Mouse (Mus musculus): ENCODE results near the gene Rnf216. TPM values are rescaled to one million over a fixed set of nuclear protein-coding genes. Genes with fewer than 3 reads are reported as not detected.
A peak's percentile ranks its signal among the peaks of the same experiment; 100 is the strongest.

The Rnf216 gene
- polyA plus RNA-seq, 1 experiment, result 17.6 TPM

GRCm38 (mm10) chr5:142960775-142961271, 152.0 kb downstream of the Rnf216 start:
- peaks cover 21% of the 10 kb centered on the region; the same call in 1 of the 2 replicates for H3K27me3 ChIP-seq (ENCODE audit: control insufficient read depth, insufficient read depth, low read length)

GRCm38 (mm10) chr5:142959576-142960556, 152.9 kb downstream of the Rnf216 start, which contains the start of gene Fscn1:
Gene Fscn1, plus strand, starts transcription at chr5:142960343.
- Histone ChIP-seq H3K4me3 (ENCODE audit: control insufficient read depth, insufficient read depth, low read length) (peak within 1 kb of the TSS; percentile 47), H3K27me3 (ENCODE audit: control insufficient read depth, insufficient read depth, low read length) (peaks cover 21% of the 10 kb centered on the region; the same call in 1 of the 2 replicates), H3K36me3 (ENCODE audit: control insufficient read depth, insufficient read depth, low read length) (no peaks in the 10 kb centered on the region), H3K4me1 (replicated peaks; ENCODE audit: control insufficient read depth, insufficient read depth, low read length) (peaks cover 8% of the 10 kb centered on the region), H3K27ac (ENCODE audit: control insufficient read depth, insufficient read depth, low read length) (no peak within 1 kb of the TSS)
- no peak for TF ChIP-seq POLR2A (IDR thresholded peaks at IDR 0.05; ENCODE audit: control insufficient read depth, extremely low read depth, insufficient read depth, low read length, poor library complexity)
- no peak for TF ChIP-seq CTCF (IDR thresholded peaks at IDR 0.05; ENCODE audit: borderline replicate concordance, control insufficient read depth, extremely low read depth, insufficient read depth, low read length, poor library complexity)
- WGBS, result 17% methylated on average over 44 of the region's 44 CpGs
- DNase-seq, result peak; percentile 76

More at GRCm38 (mm10) chr5:142960775-142961271, 152.0 kb downstream of the Rnf216 start:
- no peak for DNase-seq
- WGBS, result 2% methylated on average over 59 of the region's 59 CpGs
- Histone ChIP-seq H3K4me1 (replicated peaks; ENCODE audit: control insufficient read depth, insufficient read depth, low read length) (peaks cover 8% of the 10 kb centered on the region), H3K4me3 (ENCODE audit: control insufficient read depth, insufficient read depth, low read length) (peak overlapping the region; percentile 47), H3K36me3 (ENCODE audit: control insufficient read depth, insufficient read depth, low read length) (no peaks in the 10 kb centered on the region), H3K27ac (ENCODE audit: control insufficient read depth, insufficient read depth, low read length) (no peak overlapping the region)
- TF ChIP-seq POLR2A (IDR thresholded peaks at IDR 0.05; ENCODE audit: control insufficient read depth, extremely low read depth, insufficient read depth, low read length, poor library complexity), result no peak
- TF ChIP-seq CTCF (IDR thresholded peaks at IDR 0.05; ENCODE audit: borderline replicate concordance, control insufficient read depth, extremely low read depth, insufficient read depth, low read length, poor library complexity), result no peak

DNA sequence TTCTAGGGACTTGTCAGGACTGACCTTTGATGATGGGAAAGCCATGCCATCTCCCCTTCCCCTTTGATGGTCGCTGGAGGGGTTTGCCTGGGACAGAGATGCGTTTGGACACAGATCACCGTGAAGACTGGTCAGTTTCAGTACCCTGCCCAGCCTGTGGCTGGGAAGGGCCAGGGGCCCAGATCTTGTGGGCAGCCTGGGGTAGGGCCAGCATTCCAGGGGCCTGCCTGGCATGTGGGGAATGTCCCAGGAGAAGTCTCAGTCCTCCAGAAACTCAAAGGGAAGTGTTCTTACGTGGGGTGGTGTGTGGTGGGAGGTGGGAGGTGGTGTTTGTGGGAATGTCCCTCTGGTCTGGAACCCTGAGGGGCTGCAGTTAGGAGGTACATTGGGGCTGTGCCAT, 153.6 kb downstream of the Rnf216 start:
- TF ChIP-seq CTCF (IDR thresholded peaks at IDR 0.05; ENCODE audit: borderline replicate concordance, control insufficient read depth, extremely low read depth, insufficient read depth, low read length, poor library complexity) (no peak), POLR2A (IDR thresholded peaks at IDR 0.05; ENCODE audit: control insufficient read depth, extremely low read depth, insufficient read depth, low read length, poor library complexity) (no peak)
- no peak for DNase-seq
- Histone ChIP-seq H3K4me3 (ENCODE audit: control insufficient read depth, insufficient read depth, low read length) (no peak overlapping the region), H3K36me3 (ENCODE audit: control insufficient read depth, insufficient read depth, low read length) (no peaks in the 10 kb centered on the region), H3K27me3 (ENCODE audit: control insufficient read depth, insufficient read depth, low read length) (peaks cover 21% of the 10 kb centered on the region; the same call in 1 of the 2 replicates), H3K4me1 (replicated peaks; ENCODE audit: control insufficient read depth, insufficient read depth, low read length) (peaks cover 8% of the 10 kb centered on the region), H3K27ac (ENCODE audit: control insufficient read depth, insufficient read depth, low read length) (no peak overlapping the region)
- WGBS, result 95% methylated on average over 4 of the region's 4 CpGs

DNA sequence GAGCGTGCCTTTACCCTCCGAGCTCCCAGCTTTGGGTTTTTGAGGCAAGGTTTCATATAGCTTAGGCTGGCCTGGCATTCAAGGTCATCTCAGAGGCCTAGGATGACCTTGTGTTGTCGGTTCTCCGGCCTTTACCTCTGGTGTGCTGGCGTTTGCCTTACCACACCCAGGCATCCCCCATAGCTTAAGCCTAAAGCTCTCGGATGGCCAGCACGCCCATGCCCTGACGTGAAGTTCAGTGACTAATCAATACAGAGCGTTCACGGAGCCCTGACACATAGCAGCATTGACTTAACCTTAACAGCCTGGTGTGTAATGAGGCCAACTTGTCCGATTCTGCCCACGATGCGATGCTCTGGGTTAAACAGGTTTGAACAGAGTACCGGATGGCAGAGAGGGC, 154.3 kb downstream of the Rnf216 start:
- Histone ChIP-seq H3K36me3 (ENCODE audit: control insufficient read depth, insufficient read depth, low read length) (no peaks in the 10 kb centered on the region), H3K4me3 (ENCODE audit: control insufficient read depth, insufficient read depth, low read length) (no peak overlapping the region), H3K27ac (ENCODE audit: control insufficient read depth, insufficient read depth, low read length) (no peak overlapping the region), H3K27me3 (ENCODE audit: control insufficient read depth, insufficient read depth, low read length) (peaks cover 21% of the 10 kb centered on the region; the same call in 1 of the 2 replicates), H3K4me1 (replicated peaks; ENCODE audit: control insufficient read depth, insufficient read depth, low read length) (peaks cover 8% of the 10 kb centered on the region)
- DNase-seq, result no peak
- no peak for TF ChIP-seq POLR2A (IDR thresholded peaks at IDR 0.05; ENCODE audit: control insufficient read depth, extremely low read depth, insufficient read depth, low read length, poor library complexity)
- no peak for TF ChIP-seq CTCF (IDR thresholded peaks at IDR 0.05; ENCODE audit: borderline replicate concordance, control insufficient read depth, extremely low read depth, insufficient read depth, low read length, poor library complexity)
- WGBS, result 96% methylated on average over 14 of the region's 14 CpGs

GRCm38 (mm10) chr5:142956956-142957703, 155.7 kb downstream of the Rnf216 start:
- WGBS, result 78% methylated on average over 6 of the region's 6 CpGs
- TF ChIP-seq POLR2A (IDR thresholded peaks at IDR 0.05; ENCODE audit: control insufficient read depth, extremely low read depth, insufficient read depth, low read length, poor library complexity) (no peak), CTCF (IDR thresholded peaks at IDR 0.05; ENCODE audit: borderline replicate concordance, control insufficient read depth, extremely low read depth, insufficient read depth, low read length, poor library complexity) (no peak)
- Histone ChIP-seq H3K4me3 (ENCODE audit: control insufficient read depth, insufficient read depth, low read length) (no peak overlapping the region), H3K27me3 (ENCODE audit: control insufficient read depth, insufficient read depth, low read length) (peaks cover 17% of the 10 kb centered on the region; the same call in 1 of the 2 replicates), H3K36me3 (ENCODE audit: control insufficient read depth, insufficient read depth, low read length) (no peaks in the 10 kb centered on the region), H3K4me1 (replicated peaks; ENCODE audit: control insufficient read depth, insufficient read depth, low read length) (peaks cover 8% of the 10 kb centered on the region), H3K27ac (ENCODE audit: control insufficient read depth, insufficient read depth, low read length) (no peak overlapping the region)
- DNase-seq, result no peak

GRCm38 (mm10) chr5:142953641-142954040, 159.2 kb downstream of the Rnf216 start:
- Histone ChIP-seq H3K27me3 (ENCODE audit: control insufficient read depth, insufficient read depth, low read length) (no peaks in the 10 kb centered on the region), H3K4me3 (ENCODE audit: control insufficient read depth, insufficient read depth, low read length) (no peak overlapping the region), H3K4me1 (replicated peaks; ENCODE audit: control insufficient read depth, insufficient read depth, low read length) (no peaks in the 10 kb centered on the region), H3K27ac (ENCODE audit: control insufficient read depth, insufficient read depth, low read length) (no peak overlapping the region), H3K36me3 (ENCODE audit: control insufficient read depth, insufficient read depth, low read length) (no peaks in the 10 kb centered on the region)
- no peak for DNase-seq
- TF ChIP-seq POLR2A (IDR thresholded peaks at IDR 0.05; ENCODE audit: control insufficient read depth, extremely low read depth, insufficient read depth, low read length, poor library complexity) (no peak), CTCF (IDR thresholded peaks at IDR 0.05; ENCODE audit: borderline replicate concordance, control insufficient read depth, extremely low read depth, insufficient read depth, low read length, poor library complexity) (no peak)
- WGBS, result 57% methylated on average over 3 of the region's 3 CpGs
